Mouse (Mus musculus) bone marrow, adult 2 months (tissue): ENCODE measurements at regions not wholly inside any gene's neighbourhood (a gene's known extent, or its start where the extent isn't known, plus 50 kb on each side); places are given as distances from the start of the nearest gene placed in this dataset.

Source experiments
- CTCF ChIP-seq: fragments of 200-500 bp; IDR thresholded peaks from 2 replicates; pipeline ENCODE4 v1.5.1; 2011; ENCODE audit warnings: low read length, control low read depth; ENCODE audit not compliant: control insufficient read depth, insufficient read depth
- POLR2A ChIP-seq: fragments of 200-500 bp; IDR thresholded peaks from 2 replicates; pipeline ENCODE4 v1.6.1; 2011; ENCODE audit warnings: low read depth, mild to moderate bottlenecking, control low read depth, low read length, borderline replicate concordance; ENCODE audit not compliant: control insufficient read depth

GRCm38 (mm10) chr5:133310979-133311890, 768.1 kb upstream of the Auts2 start:
- TF ChIP-seq CTCF (no peak), POLR2A (no peak)
